Mouse (Mus musculus) neutrophil, adult 59 days (primary cell): Measurements from ENCODE around the gene Itpr1. TPM values are rescaled to one million over a fixed set of nuclear protein-coding genes. Genes with fewer than 3 reads are reported as not detected.

Experiments
- total RNA-seq, 2 experiments: library from RNA; stranded (reverse); gene quantifications; 1 replicate in 1 of 2; 2 replicates in 1 of 2; pipeline ENCODE4 v1.2.4; 2023

Itpr1 gene
- 10 to 100 TPM; 39.2 to 45.3 TPM for total RNA-seq

DNA sequence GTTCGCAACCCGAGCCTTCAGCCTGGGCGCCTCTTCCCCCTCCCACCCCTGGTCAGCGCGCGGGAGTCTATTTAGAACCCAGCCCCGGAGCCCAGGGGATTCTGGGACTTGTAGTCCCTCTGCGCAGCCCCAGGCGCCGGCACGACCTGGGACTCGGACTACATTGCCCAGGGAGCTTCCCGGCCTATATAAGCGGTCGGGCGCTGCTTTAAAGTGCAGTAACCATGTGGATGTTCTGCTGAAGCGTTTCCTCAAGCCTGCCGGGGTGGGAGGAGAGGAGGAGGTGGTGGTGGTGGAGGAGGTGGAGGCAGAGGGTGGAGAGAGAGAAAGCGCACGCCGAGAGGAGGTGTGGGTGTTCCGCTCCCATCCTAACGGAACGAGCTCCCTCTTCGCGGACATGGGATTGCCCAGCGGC lies at the start of gene Itpr1:
TSS of gene Itpr1 (plus strand) at position 216 of the 415 bp plus-strand sequence.

DNA sequence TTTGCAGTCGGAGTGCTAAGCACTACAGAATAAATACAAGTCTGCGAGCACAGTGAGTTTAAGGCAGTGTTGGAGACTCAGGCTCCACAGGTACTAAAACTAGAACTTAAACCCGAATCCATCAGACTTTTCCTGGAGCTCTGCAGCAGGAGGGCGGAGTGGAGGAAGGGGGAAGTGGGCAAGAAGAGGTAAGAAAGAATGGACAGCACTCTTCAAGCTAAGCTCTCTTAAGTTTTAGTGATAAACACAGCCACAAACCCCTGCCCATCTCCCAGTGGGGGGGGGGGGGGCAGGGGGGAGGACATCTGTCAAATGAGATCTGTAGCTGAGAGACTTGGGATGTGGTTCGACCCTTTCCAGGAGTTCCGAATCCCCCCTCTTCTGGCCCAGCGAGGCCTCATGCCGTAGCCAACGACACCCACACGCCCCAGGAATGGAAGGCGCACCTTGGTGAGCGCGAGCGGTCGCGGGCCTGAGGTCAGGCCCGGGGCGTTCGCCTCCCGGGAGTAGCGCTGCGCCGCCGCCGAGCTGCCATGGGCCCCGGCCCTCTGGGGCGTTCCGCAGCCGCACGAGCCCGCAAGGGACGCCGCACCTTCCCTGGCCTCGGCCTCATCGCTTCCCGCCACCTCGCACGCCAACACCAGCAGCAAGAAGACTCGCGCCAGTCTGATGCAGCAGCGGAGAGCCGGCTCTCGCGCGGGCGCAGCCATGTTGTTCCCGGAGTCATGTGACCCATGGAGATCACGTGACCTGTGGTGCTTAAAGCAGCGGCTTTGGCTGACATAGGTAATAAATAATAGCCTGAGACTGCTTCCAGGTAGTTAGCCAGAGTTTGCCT lies 27.8 kb upstream of the Itpr1 start, which contains the start of gene Sumf1:
TSS of gene Sumf1 (minus strand) at position 736 of the 838 bp plus-strand sequence.

Other genes with a start within 250 kb of the Itpr1 start
- 1 to 10 TPM; 1.9 to 2.7 TPM for gene Setmar, start 148.1 kb upstream of the Itpr1 start, total RNA-seq
- 10 to 100 TPM; 22.6 to 29.0 TPM for gene Sumf1, start 27.5 kb upstream of the Itpr1 start, total RNA-seq